Mouse (Mus musculus) testis, adult 2 months (tissue): ENCODE results near the gene Lcn6. TPM values are rescaled to one million over a fixed set of nuclear protein-coding genes. Genes with fewer than 3 reads are reported as not detected.

ENCODE experiments used
- H3K27ac ChIP-seq: fragments of 200-500 bp; 2 replicates; pipeline ENCODE4 v1.5.1; 2012; ENCODE audit warnings: low read depth, low read length; ENCODE audit not compliant: control insufficient read depth, insufficient read depth
- H3K27me3 ChIP-seq: fragments of 200-500 bp; 2 replicates; pipeline ENCODE4 v1.6.1; 2012; ENCODE audit warnings: mild to moderate bottlenecking, low read length, moderate library complexity; ENCODE audit not compliant: control insufficient read depth, insufficient read depth
- H3K36me3 ChIP-seq: fragments of 200-500 bp; 2 replicates; pipeline ENCODE4 v1.6.1; 2012; ENCODE audit warnings: mild to moderate bottlenecking, low read length; ENCODE audit not compliant: control insufficient read depth, insufficient read depth
- H3K4me1 ChIP-seq: fragments of 200-500 bp; 2 replicates; pipeline ENCODE4 v1.6.1; 2012; ENCODE audit warnings: low read length; ENCODE audit not compliant: control insufficient read depth, insufficient read depth
- H3K4me3 ChIP-seq: fragments of 200-500 bp; 2 replicates; pipeline ENCODE4 v1.5.1; 2012; ENCODE audit warnings: low read depth, mild to moderate bottlenecking, low read length, moderate library complexity, mixed read lengths; ENCODE audit not compliant: control insufficient read depth
- CTCF ChIP-seq: fragments of 200-500 bp; IDR thresholded peaks from 2 replicates; pipeline ENCODE4 v1.5.1; 2012; ENCODE audit warnings: low read depth, mild to moderate bottlenecking, inconsistent platforms, low read length, moderate library complexity; ENCODE audit not compliant: control insufficient read depth, insufficient read depth, insufficient replicate concordance
- POLR2A ChIP-seq: fragments of 200-500 bp; IDR thresholded peaks from 2 replicates; pipeline ENCODE4 v1.6.1; 2012; ENCODE audit warnings: low read depth, mild to moderate bottlenecking, inconsistent platforms, low read length, moderate library complexity; ENCODE audit not compliant: control insufficient read depth
- polyA plus RNA-seq: library from polyadenylated mRNA; depleted of rRNA; stranded (reverse); fragments of >200 nt; gene quantifications from 2 replicates; pipeline ENCODE4 v1.2.3, GENCODE M21; 2012

Lcn6 gene
- polyA plus RNA-seq, 1 experiment: not detected

GRCm38 (mm10) chr2:25656691-25657090 lies 19.9 kb upstream of the Lcn6 start:
- TF ChIP-seq CTCF (no peak), POLR2A (no peak)
- Histone ChIP-seq H3K4me1 (no peaks in the 10 kb centered on the region), H3K36me3 (no peaks in the 10 kb centered on the region), H3K4me3 (no peak overlapping the region), H3K27ac (no peak overlapping the region), H3K27me3 (no peaks in the 10 kb centered on the region)

GRCm38 (mm10) chr2:25657246-25657645 lies 19.3 kb upstream of the Lcn6 start:
- H3K4me3 ChIP-seq: no peak overlapping the region
- H3K27ac ChIP-seq: no peak overlapping the region
- no peaks in the 10 kb centered on the region for H3K36me3 ChIP-seq
- H3K27me3 ChIP-seq: no peaks in the 10 kb centered on the region
- H3K4me1 ChIP-seq: no peaks in the 10 kb centered on the region
- TF ChIP-seq CTCF (no peak), POLR2A (no peak)

- Histone ChIP-seq H3K4me1 (no peaks in the 10 kb centered on the region), H3K36me3 (no peaks in the 10 kb centered on the region), H3K4me3 (no peak within 1 kb of the TSS), H3K27ac (no peak within 1 kb of the TSS), H3K27me3 (no peaks in the 10 kb centered on the region)
- TF ChIP-seq CTCF: no peak
- no peak for TF ChIP-seq POLR2A
Observed at GRCm38 (mm10) chr2:25657652-25658051, 18.9 kb upstream of the Lcn6 start, which contains the start of gene Lcn5. Lcn5 (plus strand) TSS chr2:25657952.

- H3K27me3 ChIP-seq: no peaks in the 10 kb centered on the region
Observed at GRCm38 (mm10) chr2:25660279-25660678, 16.3 kb upstream of the Lcn6 start.

GRCm38 (mm10) chr2:25661245-25661970 lies 15.2 kb upstream of the Lcn6 start:
- H3K4me3 ChIP-seq: no peak overlapping the region
- no peak overlapping the region for H3K27ac ChIP-seq
- no peaks in the 10 kb centered on the region for H3K4me1 ChIP-seq
- TF ChIP-seq POLR2A: no peak
- no peak for TF ChIP-seq CTCF
- H3K27me3 ChIP-seq: no peaks in the 10 kb centered on the region
- H3K36me3 ChIP-seq: no peaks in the 10 kb centered on the region

More at GRCm38 (mm10) chr2:25660279-25660678, 16.3 kb upstream of the Lcn6 start:
- Histone ChIP-seq H3K4me3 (no peak overlapping the region), H3K4me1 (no peaks in the 10 kb centered on the region), H3K36me3 (no peaks in the 10 kb centered on the region), H3K27ac (no peak overlapping the region)
- no peak for TF ChIP-seq CTCF
- no peak for TF ChIP-seq POLR2A

GRCm38 (mm10) chr2:25663511-25663910 lies 13.1 kb upstream of the Lcn6 start:
- no peak overlapping the region for H3K4me3 ChIP-seq
- no peak overlapping the region for H3K27ac ChIP-seq
- peak; percentile 66; the same call in 1 of the 2 replicates for TF ChIP-seq CTCF
- no peak for TF ChIP-seq POLR2A
- H3K4me1 ChIP-seq: no peaks in the 10 kb centered on the region
- no peaks in the 10 kb centered on the region for H3K36me3 ChIP-seq
- H3K27me3 ChIP-seq: no peaks in the 10 kb centered on the region

- Histone ChIP-seq H3K4me1 (no peaks in the 10 kb centered on the region), H3K27me3 (no peaks in the 10 kb centered on the region), H3K27ac (no peak overlapping the region), H3K36me3 (no peaks in the 10 kb centered on the region), H3K4me3 (no peak overlapping the region)
- no peak for TF ChIP-seq POLR2A
- no peak for TF ChIP-seq CTCF
Observed at GRCm38 (mm10) chr2:25664125-25664524, 12.5 kb upstream of the Lcn6 start.

- no peaks in the 10 kb centered on the region for H3K4me1 ChIP-seq
- H3K4me3 ChIP-seq: no peak overlapping the region
- no peaks in the 10 kb centered on the region for H3K27me3 ChIP-seq
- no peaks in the 10 kb centered on the region for H3K36me3 ChIP-seq
- no peak overlapping the region for H3K27ac ChIP-seq
- TF ChIP-seq CTCF: no peak
- TF ChIP-seq POLR2A: no peak
Observed at GRCm38 (mm10) chr2:25666516-25666915, 10.1 kb upstream of the Lcn6 start.
